Mouse (Mus musculus) CH12.LX (cell line): ENCODE results near the gene Mstn. TPM values are rescaled to one million over a fixed set of nuclear protein-coding genes. Genes with fewer than 3 reads are reported as not detected.

Experiments used
- DNase-seq: peaks from one replicate; pipeline ENCODE4 v3.0.0-alpha.2; 2013; ENCODE audit errors: extremely low read depth
- H3K27ac ChIP-seq: 2 replicates; pipeline ENCODE4 v1.5.1; 2012; ENCODE audit warnings: low read depth, mild to moderate bottlenecking, control low read depth, moderate library complexity; ENCODE audit not compliant: insufficient read depth
- H3K27me3 ChIP-seq: replicated peaks from 2 replicates; pipeline ENCODE3; 2012; ENCODE audit warnings: inconsistent platforms
- H3K36me3 ChIP-seq, 2 experiments: replicated peaks in 1 of 2; 2 replicates each; pipeline versions ENCODE3 to v1.6.1; 2012; ENCODE audit warnings: inconsistent platforms in 1 of 2, low read length in 1 of 2, mild to moderate bottlenecking in 1 of 2, mixed read lengths in 1 of 2, moderate library complexity in 1 of 2; ENCODE audit not compliant: control insufficient read depth in 1 of 2, insufficient read depth in 1 of 2
- H3K4me1 ChIP-seq, 2 experiments: 2 replicates each; pipeline ENCODE4 v1.6.1; 2012; ENCODE audit warnings: inconsistent platforms in 1 of 2, moderate library complexity in 1 of 2; ENCODE audit not compliant: insufficient read depth in 2 of 2, control insufficient read depth in 1 of 2
- H3K4me2 ChIP-seq: 2 replicates; pipeline ENCODE4 v1.6.1; 2012; ENCODE audit warnings: low read depth, mild to moderate bottlenecking, control low read depth; ENCODE audit not compliant: poor library complexity, insufficient read depth, severe bottlenecking
- H3K4me3 ChIP-seq, 3 experiments: fragments of 150-350 bp in 1 of 3; sonication (generic) in 1 of 3; replicated peaks in 1 of 3; 2 replicates each; pipeline versions ENCODE3 to v1.5.1; 2011 to 2012; ENCODE audit warnings: low read depth in 2 of 3, low read length in 2 of 3, mild to moderate bottlenecking in 2 of 3, moderate library complexity in 2 of 3, control low read depth in 1 of 3, improper control_type of control experiment in 1 of 3, inconsistent platforms in 1 of 3, mixed read lengths in 1 of 3; ENCODE audit not compliant: poor library complexity in 1 of 3
- H3K79me2 ChIP-seq: replicated peaks from 2 replicates; pipeline ENCODE4 v1.6.1; 2012; ENCODE audit warnings: mild to moderate bottlenecking, moderate library complexity; ENCODE audit not compliant: control insufficient read depth, poor library complexity, insufficient read depth, severe bottlenecking; ENCODE audit errors: extremely low read depth
- H3K9ac ChIP-seq: 2 replicates; pipeline ENCODE4 v1.6.1; 2012; ENCODE audit warnings: low read depth, mild to moderate bottlenecking, control low read depth, moderate library complexity; ENCODE audit not compliant: insufficient read depth
- H3K9me3 ChIP-seq: replicated peaks from 2 replicates; pipeline ENCODE3; 2012; ENCODE audit warnings: low read length, inconsistent platforms, mixed read lengths
- BHLHE40 ChIP-seq: IDR thresholded peaks from 2 replicates; pipeline ENCODE4 v1.6.1; 2011; ENCODE audit warnings: mild to moderate bottlenecking, low read depth, low read length, improper control_type of control experiment
- CHD1 ChIP-seq: IDR thresholded peaks from 2 replicates; pipeline ENCODE4 v1.6.1; 2012; ENCODE audit warnings: low read depth, low read length, improper control_type of control experiment, inconsistent platforms
- CHD2 ChIP-seq: IDR thresholded peaks from 2 replicates; pipeline ENCODE4 v1.6.1; 2011; ENCODE audit warnings: low read length, improper control_type of control experiment
- ELF1 ChIP-seq: IDR thresholded peaks from 2 replicates; pipeline ENCODE4 v1.6.1; 2014; ENCODE audit warnings: low read depth, mild to moderate bottlenecking, inconsistent platforms, low read length, improper control_type of control experiment
- EP300 ChIP-seq: IDR thresholded peaks from 2 replicates; pipeline ENCODE4 v1.6.1; 2011; ENCODE audit warnings: low read length, improper control_type of control experiment
- ETS1 ChIP-seq: conservative IDR thresholded peaks from 2 replicates; pipeline ENCODE4 v1.6.1; 2012; ENCODE audit warnings: low read depth, mild to moderate bottlenecking, inconsistent platforms, low read length, improper control_type of control experiment, moderate library complexity
- GABPA ChIP-seq: IDR thresholded peaks from 2 replicates; pipeline ENCODE4 v1.6.1; 2012; ENCODE audit warnings: low read depth, low read length, improper control_type of control experiment, inconsistent platforms; ENCODE audit not compliant: insufficient replicate concordance
- IRF4 ChIP-seq: IDR thresholded peaks from 2 replicates; pipeline ENCODE4 v1.6.1; 2014; ENCODE audit warnings: low read depth, mild to moderate bottlenecking, inconsistent platforms, low read length, improper control_type of control experiment
- JUND ChIP-seq: conservative IDR thresholded peaks from 2 replicates; pipeline ENCODE4 v1.6.1; 2011; ENCODE audit warnings: low read depth, low read length, improper control_type of control experiment
- KAT2A ChIP-seq: IDR thresholded peaks from 2 replicates; pipeline ENCODE4 v1.6.1; 2012; ENCODE audit warnings: low read length, improper control_type of control experiment, inconsistent platforms; ENCODE audit not compliant: insufficient replicate concordance
- MAX ChIP-seq: IDR thresholded peaks from 2 replicates; pipeline ENCODE4 v1.6.1; 2011; ENCODE audit warnings: low read length, improper control_type of control experiment
- MAZ ChIP-seq: IDR thresholded peaks from 2 replicates; pipeline ENCODE4 v1.6.1; 2012; ENCODE audit warnings: low read depth, mild to moderate bottlenecking, inconsistent platforms, low read length, improper control_type of control experiment, moderate library complexity
- MEF2A ChIP-seq: IDR thresholded peaks from 2 replicates; pipeline ENCODE4 v1.6.1; 2014; ENCODE audit warnings: low read depth, mild to moderate bottlenecking, inconsistent platforms, low read length, improper control_type of control experiment, borderline replicate concordance
- MXI1 ChIP-seq: IDR thresholded peaks from 2 replicates; pipeline ENCODE4 v1.6.1; 2011; ENCODE audit warnings: mild to moderate bottlenecking, low read depth, low read length, improper control_type of control experiment
- NRF1 ChIP-seq: IDR thresholded peaks from 2 replicates; pipeline ENCODE4 v1.6.1; 2014; ENCODE audit warnings: low read depth, mild to moderate bottlenecking, inconsistent platforms, low read length, improper control_type of control experiment, moderate library complexity
- PAX5 ChIP-seq: IDR thresholded peaks from 2 replicates; pipeline ENCODE4 v1.6.1; 2012; ENCODE audit warnings: low read length, inconsistent platforms, mixed read lengths
- RAD21 ChIP-seq: IDR thresholded peaks from 2 replicates; pipeline ENCODE4 v1.6.1; 2011; ENCODE audit warnings: low read depth, mild to moderate bottlenecking, low read length, improper control_type of control experiment, moderate library complexity
- RCOR1 ChIP-seq: conservative IDR thresholded peaks from 2 replicates; pipeline ENCODE4 v1.6.1; 2012; ENCODE audit warnings: low read depth, mild to moderate bottlenecking, inconsistent platforms, low read length, improper control_type of control experiment
- SIN3A ChIP-seq: IDR thresholded peaks from 2 replicates; pipeline ENCODE4 v1.6.1; 2012; ENCODE audit warnings: low read length, improper control_type of control experiment, inconsistent platforms
- SMC3 ChIP-seq: IDR thresholded peaks from 2 replicates; pipeline ENCODE4 v1.6.1; 2011; ENCODE audit warnings: low read depth, low read length, improper control_type of control experiment
- UBTF ChIP-seq: IDR thresholded peaks from 2 replicates; pipeline ENCODE4 v1.6.1; 2012; ENCODE audit warnings: low read depth, mild to moderate bottlenecking, inconsistent platforms, low read length, improper control_type of control experiment, moderate library complexity
- ZC3H11A ChIP-seq: IDR thresholded peaks from 2 replicates; pipeline ENCODE4 v1.6.1; 2012; ENCODE audit warnings: low read depth, mild to moderate bottlenecking, inconsistent platforms, low read length, improper control_type of control experiment
- ZKSCAN1 ChIP-seq: IDR thresholded peaks from 2 replicates; pipeline ENCODE4 v1.6.1; 2012; ENCODE audit warnings: low read depth, inconsistent platforms, low read length, improper control_type of control experiment, borderline replicate concordance
- dilution Hi-C: fragments of 300-500 bp; cut with MboI; formaldehyde crosslinking; loops from 2 replicates; pipeline ENCODE4 v1.14.3; 2020; ENCODE audit warnings: low sequenced_read_pairs; ENCODE audit not compliant: extremely low pct_unique_long_range_greater_than_20kb, extremely low pct_ligation_motif_present
- in situ Hi-C: fragments of 300-500 bp; cut with MboI; formaldehyde crosslinking; loops from 3 replicates; pipeline ENCODE4 v1.14.3; 2019; ENCODE audit warnings: low sequenced_read_pairs, low pct_ligation_motif_present, low pct_unique_long_range_greater_than_20kb, mixed read lengths
- polyA plus RNA-seq: library from polyadenylated mRNA; unstranded; fragments of >175 nt; gene quantifications from 2 replicates; pipeline ENCODE4 v1.2.1, GENCODE M21; 2012; ENCODE audit warnings: low read depth; ENCODE audit not compliant: insufficient read length
- total RNA-seq, 2 experiments: library from RNA; depleted of rRNA; stranded (reverse); fragments of 300-350 nt in 1 of 2; fragments of >200 nt in 1 of 2; gene quantifications; 2 replicates each; pipeline ENCODE4 v1.2.3; 2012 to 2014

The Mstn gene
- total RNA-seq (2012; rRNA removed) (not detected in 2 replicates), total RNA-seq (2014; rRNA removed) (not detected in 2 replicates), polyA plus RNA-seq (not detected in 2 replicates)

DNA sequence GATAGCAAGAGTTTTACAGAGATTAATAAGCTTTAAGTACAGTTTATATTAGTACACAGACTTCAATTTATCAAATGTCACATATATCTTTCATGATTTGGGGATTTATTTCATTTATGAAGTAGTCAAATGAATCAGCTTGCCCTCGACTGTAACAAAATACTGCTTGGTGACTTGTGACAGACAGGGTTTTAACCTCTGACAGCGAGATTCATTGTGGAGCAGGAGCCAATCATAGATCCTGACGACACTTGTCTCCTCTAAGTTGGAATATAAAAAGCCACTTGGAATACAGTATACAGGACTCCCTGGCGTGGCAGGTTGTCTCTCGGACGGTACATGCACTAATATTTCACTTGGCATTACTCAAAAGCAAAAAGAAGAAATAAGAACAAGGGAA, at the start of gene Mstn:
Gene Mstn, plus strand, starts transcription at position 301 of the 400 bp plus-strand sequence.
- dilution Hi-C loops: no loop called here
- Histone ChIP-seq H3K79me2 (no peaks in the 10 kb centered on the region), H3K4me3 (no peak within 1 kb of the TSS), H3K9ac (no peak within 1 kb of the TSS), H3K4me1 (no peaks in the 10 kb centered on the region), H3K36me3 (no peaks in the 10 kb centered on the region), H3K9me3 (no peaks in the 10 kb centered on the region), H3K4me2 (no peak within 1 kb of the TSS), H3K27me3 (no peaks in the 10 kb centered on the region), H3K27ac (no peak within 1 kb of the TSS)
- no peak for DNase-seq
- in situ Hi-C loops: no loop called here
- no peak for TF ChIP-seq ZC3H11A
- TF ChIP-seq CHD2: no peak
- TF ChIP-seq KAT2A: no peak
- TF ChIP-seq UBTF: no peak
- no peak for TF ChIP-seq PAX5
- no peak for TF ChIP-seq EP300
- TF ChIP-seq CHD1: no peak
- no peak for TF ChIP-seq GABPA
- TF ChIP-seq NRF1: no peak

- dilution Hi-C loops: no loop called here
- TF ChIP-seq SMC3 (no peak), IRF4 (no peak), JUND (no peak), ZKSCAN1 (no peak), RCOR1 (no peak), ELF1 (no peak), CHD2 (no peak), MAZ (no peak), RAD21 (no peak), MXI1 (no peak), BHLHE40 (no peak), EP300 (no peak), MAX (no peak), ETS1 (no peak), SIN3A (no peak), MEF2A (no peak)
- Histone ChIP-seq H3K79me2 (no peaks in the 10 kb centered on the region), H3K27ac (no peak overlapping the region), H3K9me3 (no peaks in the 10 kb centered on the region), H3K36me3 (no peaks in the 10 kb centered on the region), H3K4me2 (no peak overlapping the region), H3K4me1 (peaks cover 0 to 7% of the 10 kb centered on the region in 2 experiments; a peak in 1 of 4 replicates), H3K9ac (no peak overlapping the region), H3K4me3 (no peak overlapping the region), H3K27me3 (no peaks in the 10 kb centered on the region)
- in situ Hi-C loops: no loop called here
- DNase-seq: no peak
Measured at GRCm38 (mm10) chr1:53014716-53015115, 46.7 kb upstream of the Mstn start.
